Mouse (Mus musculus): ENCODE measurements around the gene Ppt1. TPM values are rescaled to one million over a fixed set of nuclear protein-coding genes. Genes with fewer than 3 reads are reported as not detected.

The Ppt1 gene
- total RNA-seq, 2 experiments from 2014 or later: 24.5 to 37.8 TPM

DNA sequence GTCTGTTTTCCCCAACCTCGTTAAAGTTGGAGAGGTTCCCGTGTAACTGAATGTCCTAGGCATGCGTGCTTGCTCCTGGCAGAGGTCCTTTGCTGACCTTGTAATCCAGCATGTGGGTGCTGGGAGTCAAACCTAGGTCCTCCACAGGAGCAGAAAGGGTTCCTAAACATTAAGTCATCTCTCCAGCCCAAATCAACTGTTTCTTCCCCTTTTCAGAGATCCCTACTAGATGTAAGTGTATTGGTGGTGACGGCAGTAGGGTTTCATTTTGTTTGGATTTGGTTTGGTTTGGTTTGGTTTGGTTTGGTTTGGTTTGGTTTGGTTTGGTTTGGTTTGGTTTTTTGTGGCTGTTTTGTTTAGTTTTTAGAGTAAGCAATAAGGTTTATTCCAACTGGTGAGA lies 61.7 kb downstream of the Ppt1 start:
- ATAC-seq (replicated peaks; ENCODE audit: low FRiP score, low TSS enrichment, poor library complexity, severe bottlenecking): no peak

DNA sequence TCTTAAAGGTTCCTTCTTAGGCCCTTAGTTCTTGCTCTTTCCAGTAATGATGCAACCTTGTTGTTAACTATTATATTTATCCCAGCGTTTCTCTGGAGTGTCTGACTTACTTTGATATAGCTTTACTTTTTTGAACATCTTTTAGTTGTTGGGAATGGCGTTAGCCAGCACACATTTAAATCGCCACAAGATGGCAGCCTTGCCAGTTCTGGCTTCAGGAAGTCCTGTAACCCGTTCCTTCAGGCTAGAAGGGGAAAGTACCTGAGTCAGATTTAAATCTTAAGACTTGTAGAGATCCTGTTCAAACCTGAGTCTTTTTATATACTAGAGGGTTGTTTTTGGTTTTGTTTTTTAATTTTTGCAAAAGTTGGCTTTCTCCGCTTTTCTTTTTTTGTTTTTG lies 62.3 kb downstream of the Ppt1 start:
- ATAC-seq (replicated peaks; ENCODE audit: low FRiP score, low TSS enrichment, poor library complexity, severe bottlenecking): peak; percentile 88

DNA sequence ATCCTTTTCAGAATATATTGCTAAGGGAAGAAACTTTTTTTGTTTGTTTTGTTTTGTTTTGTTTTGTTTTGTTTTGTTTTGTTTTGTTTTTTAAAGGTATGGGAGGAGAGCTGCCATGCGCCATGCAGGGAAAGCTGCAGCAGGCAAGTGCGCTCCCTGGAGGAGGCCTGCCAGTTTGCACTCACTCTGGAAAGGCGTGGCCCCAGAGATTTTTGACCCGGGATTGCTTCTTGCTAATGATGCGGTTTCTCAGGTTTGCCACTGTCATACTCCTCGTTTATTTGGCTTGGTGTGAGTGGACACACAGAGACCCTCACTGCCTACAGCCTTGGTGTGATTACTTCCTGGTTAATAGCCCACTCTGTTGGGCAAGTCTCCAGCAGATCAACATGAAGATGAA lies 66.1 kb downstream of the Ppt1 start:
- ATAC-seq (replicated peaks; ENCODE audit: low FRiP score, low TSS enrichment, poor library complexity, severe bottlenecking): peak; percentile 77

DNA sequence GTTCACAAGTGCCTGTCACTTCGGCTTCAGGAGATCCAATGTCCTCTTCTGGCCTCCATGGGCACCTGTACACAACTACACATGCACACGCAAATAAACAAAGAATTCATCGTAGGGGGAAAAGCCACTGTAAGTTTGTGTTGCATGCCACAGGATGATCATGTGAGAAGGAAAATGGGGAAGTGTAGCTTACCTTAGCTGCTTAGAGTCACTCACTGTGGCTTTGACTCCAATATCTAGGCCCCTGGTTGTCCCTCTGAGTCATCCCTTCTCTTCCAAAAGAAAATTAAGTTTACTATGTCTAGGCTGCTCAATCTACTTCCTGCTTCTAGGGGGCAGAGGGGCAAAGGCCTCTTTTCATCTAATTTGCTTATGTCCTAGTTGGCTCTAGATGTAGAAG lies 67.7 kb downstream of the Ppt1 start:
- ATAC-seq (replicated peaks; ENCODE audit: low FRiP score, low TSS enrichment, poor library complexity, severe bottlenecking): no peak

DNA sequence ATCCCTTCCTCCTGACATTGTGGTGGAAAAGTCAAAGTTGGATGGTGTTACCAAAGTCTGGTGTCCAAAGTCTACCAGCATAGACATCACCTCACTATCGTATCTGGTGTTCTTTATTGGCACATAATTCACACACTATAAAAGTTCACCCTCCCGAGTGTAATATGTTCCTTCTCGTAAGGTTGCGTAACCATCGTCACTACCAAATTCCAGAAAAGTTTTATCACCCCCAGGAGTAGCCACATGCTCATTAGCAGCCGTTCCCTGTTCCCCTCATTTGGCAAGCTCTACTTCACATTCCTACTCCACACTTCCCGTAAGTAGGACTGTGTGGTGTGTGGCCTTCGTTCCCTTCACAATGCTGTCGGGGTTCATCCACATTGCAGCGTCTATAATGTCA lies 69.3 kb downstream of the Ppt1 start:
- no peak for ATAC-seq (replicated peaks; ENCODE audit: low FRiP score, low TSS enrichment, poor library complexity, severe bottlenecking)

Other genes with a start within 250 kb of the Ppt1 start
- gene 9530002B09Rik, start 147.0 kb upstream of the Ppt1 start, total RNA-seq (2014; fragmentation: Nextera tagmentation): not detected in 2 replicates
- gene 9530002B09Rik, start 147.0 kb upstream of the Ppt1 start, total RNA-seq (2017): not detected in 2 replicates
- 50.7 and 56.5 TPM in 2 replicates for gene Cap1, start 49.8 kb downstream of the Ppt1 start, total RNA-seq (2014; fragmentation: Nextera tagmentation)
- gene Cap1, start 49.8 kb downstream of the Ppt1 start, total RNA-seq (2017): 80.5 and 95.8 TPM in 2 replicates
- not detected in 2 replicates for gene Mfsd2a, start 124.9 kb downstream of the Ppt1 start, total RNA-seq (2014; fragmentation: Nextera tagmentation)
- not detected in 2 replicates for gene Mfsd2a, start 124.9 kb downstream of the Ppt1 start, total RNA-seq (2017)
- not detected in 2 replicates for gene Mycl, start 159.4 kb downstream of the Ppt1 start, total RNA-seq (2014; fragmentation: Nextera tagmentation)
- 0.50 and 5.4 TPM in 2 replicates for gene Mycl, start 159.4 kb downstream of the Ppt1 start, total RNA-seq (2017)
- gene Trit1, start 180.4 kb downstream of the Ppt1 start, total RNA-seq (2014; fragmentation: Nextera tagmentation): 10.8 and 23.3 TPM in 2 replicates
- 12.3 and 24.8 TPM in 2 replicates for gene Trit1, start 180.4 kb downstream of the Ppt1 start, total RNA-seq (2017)